Mouse (Mus musculus): ENCODE measurements around the gene Zdhhc24. TPM values are rescaled to one million over a fixed set of nuclear protein-coding genes. Genes with fewer than 3 reads are reported as not detected.
A peak's percentile ranks its signal among the peaks of the same experiment; 100 is the strongest.

Gene Zdhhc24
- polyA plus RNA-seq, 2 experiments, result 6.9 to 16.5 TPM

DNA sequence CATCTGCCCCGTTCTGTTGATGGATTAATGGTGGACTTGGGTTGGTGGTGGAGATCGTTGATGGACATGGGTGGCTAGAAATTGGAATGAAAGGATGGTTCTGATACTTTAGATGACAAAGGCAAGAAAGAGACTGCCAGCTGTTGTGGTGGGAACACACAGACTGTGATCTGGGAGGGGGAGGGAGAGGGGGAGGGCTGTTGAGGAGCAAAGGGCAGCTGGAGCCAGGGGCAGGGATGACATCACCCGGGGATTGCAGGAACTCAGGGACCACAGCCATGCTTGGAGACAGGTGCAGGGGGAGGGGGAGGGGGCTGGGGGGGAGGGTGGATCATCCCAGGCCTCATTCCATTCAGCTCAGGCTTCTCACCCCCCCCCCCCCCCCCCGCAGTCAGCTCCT lies 2.2 kb upstream of the Zdhhc24 start:
- Histone ChIP-seq H3K27ac (no peak overlapping the region), H3K9ac (replicated peaks) (no peak overlapping the region), H3K27me3 (ENCODE audit: control insufficient read depth, insufficient read depth, low read length) (no peaks in the 10 kb centered on the region), H3K4me3 (ENCODE audit: insufficient read depth in 1 of 2, low read depth in 2 of 2, low read length in 2 of 2) (no peak overlapping the region), H3K4me2 (ENCODE audit: low read depth) (no peak overlapping the region), H3K9me3 (ENCODE audit: control insufficient read depth, low read length) (no peaks in the 10 kb centered on the region), H3K36me3 (replicated peaks; ENCODE audit: control insufficient read depth, insufficient read depth, low read depth) (no peaks in the 10 kb centered on the region), H3K4me1 (replicated peaks; ENCODE audit: control insufficient read depth in 2 of 2, insufficient read depth in 2 of 2, low read length in 1 of 2) (peaks cover 16 to 20% of the 10 kb centered on the region in 2 experiments)
- DNase-seq (ENCODE audit: low read depth in 3 of 3, low spot score in 3 of 3), result no peak
- ATAC-seq (ENCODE audit: insufficient read depth), result no peak
- WGBS (ENCODE audit: insufficient replicate concordance), result 56% methylated on average over 4 of the region's 4 CpGs
- TF ChIP-seq CTCF (IDR thresholded peaks at IDR 0.05; ENCODE audit: low read depth) (no peak), EP300 (IDR thresholded peaks at IDR 0.05; ENCODE audit: low read depth) (no peak)

DNA sequence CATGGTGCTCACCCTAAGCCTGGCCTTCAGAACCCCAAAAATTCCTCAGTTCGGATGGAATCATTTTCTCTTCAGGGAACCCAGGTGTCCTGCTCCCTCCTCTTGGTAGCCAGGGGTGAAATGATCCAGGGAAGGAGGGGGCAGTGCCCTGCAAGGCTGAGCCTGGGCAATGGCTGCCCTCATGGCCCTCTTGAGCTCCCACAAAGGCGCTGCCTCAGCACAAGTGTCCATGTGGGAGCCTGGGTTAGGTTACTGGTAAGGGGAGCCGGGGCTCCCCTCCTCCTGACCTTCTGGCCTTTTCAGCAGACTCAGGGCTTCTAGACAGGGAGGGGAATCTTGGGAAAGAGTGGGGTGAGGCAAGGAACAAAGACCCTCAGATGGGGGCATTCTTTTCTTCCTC lies 1.7 kb upstream of the Zdhhc24 start:
- DNase-seq (ENCODE audit: low read depth in 3 of 3, low spot score in 3 of 3) (no peak), ATAC-seq (ENCODE audit: insufficient read depth) (no peak)
- Histone ChIP-seq H3K36me3 (replicated peaks; ENCODE audit: control insufficient read depth, insufficient read depth, low read depth) (no peaks in the 10 kb centered on the region; the same call in 1 of the 2 replicates), H3K9ac (replicated peaks) (no peak overlapping the region), H3K4me1 (replicated peaks; ENCODE audit: control insufficient read depth in 2 of 2, insufficient read depth in 2 of 2, low read length in 1 of 2) (peaks cover 16 to 20% of the 10 kb centered on the region in 2 experiments), H3K27me3 (ENCODE audit: control insufficient read depth, insufficient read depth, low read length) (no peaks in the 10 kb centered on the region), H3K27ac (no peak overlapping the region), H3K9me3 (ENCODE audit: control insufficient read depth, low read length) (no peaks in the 10 kb centered on the region), H3K4me2 (ENCODE audit: low read depth) (no peak overlapping the region), H3K4me3 (ENCODE audit: insufficient read depth in 1 of 2, low read depth in 2 of 2, low read length in 2 of 2) (no peak overlapping the region)
- WGBS (ENCODE audit: insufficient replicate concordance), result 70% methylated on average over 3 of the region's 3 CpGs
- TF ChIP-seq CTCF (IDR thresholded peaks at IDR 0.05; ENCODE audit: low read depth), result no peak
- no peak for TF ChIP-seq EP300 (IDR thresholded peaks at IDR 0.05; ENCODE audit: low read depth)

DNA sequence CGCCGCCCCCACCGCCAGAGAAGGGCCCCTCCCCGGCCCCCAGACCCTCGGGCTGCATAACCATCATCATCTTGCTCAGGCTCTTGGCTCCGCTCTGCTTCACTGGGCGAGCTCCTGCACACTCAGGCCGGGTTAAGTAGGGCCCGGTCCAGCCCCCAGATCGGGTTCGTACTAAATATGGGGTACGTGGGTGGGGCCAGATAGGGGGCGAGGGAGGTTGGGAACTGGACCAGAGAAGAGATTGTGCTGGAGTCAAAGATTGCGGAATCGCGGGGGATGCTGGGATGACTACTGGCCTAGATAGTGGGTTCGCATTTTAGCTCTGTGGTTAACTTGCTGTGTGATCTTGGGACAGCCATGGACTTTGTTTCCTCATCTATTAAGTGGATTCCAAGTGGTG lies 683 bp upstream of the Zdhhc24 start, which contains the start of gene Actn3:
Gene Actn3, minus strand, starts transcription at position 125 of the 400 bp plus-strand sequence.
- peaks cover 16 to 20% of the 10 kb centered on the region in 2 experiments for H3K4me1 ChIP-seq (replicated peaks; ENCODE audit: control insufficient read depth in 2 of 2, insufficient read depth in 2 of 2, low read length in 1 of 2)
- DNase-seq (ENCODE audit: low read depth in 3 of 3, low spot score in 3 of 3) (no peak), ATAC-seq (ENCODE audit: insufficient read depth) (peak; percentile 4; the same call in 1 of the 2 replicates)
- H3K9me3 ChIP-seq (ENCODE audit: control insufficient read depth, low read length), result no peaks in the 10 kb centered on the region
- H3K36me3 ChIP-seq (replicated peaks; ENCODE audit: control insufficient read depth, insufficient read depth, low read depth), result no peaks in the 10 kb centered on the region; the same call in 1 of the 2 replicates
- TF ChIP-seq EP300 (IDR thresholded peaks at IDR 0.05; ENCODE audit: low read depth) (no peak), CTCF (IDR thresholded peaks at IDR 0.05; ENCODE audit: low read depth) (no peak)
- WGBS (ENCODE audit: insufficient replicate concordance), result 12% methylated on average over 17 of the region's 17 CpGs
- no peaks in the 10 kb centered on the region for H3K27me3 ChIP-seq (ENCODE audit: control insufficient read depth, insufficient read depth, low read length)
- H3K4me2 ChIP-seq (ENCODE audit: low read depth), result peak within 1 kb of the TSS; percentile 94
- peak within 1 kb of the TSS; percentile 84 for H3K27ac ChIP-seq
- peak within 1 kb of the TSS; percentile 83 to 99 for H3K4me3 ChIP-seq (ENCODE audit: insufficient read depth in 1 of 2, low read depth in 2 of 2, low read length in 2 of 2)
- H3K9ac ChIP-seq (replicated peaks), result peak within 1 kb of the TSS; percentile 98

DNA sequence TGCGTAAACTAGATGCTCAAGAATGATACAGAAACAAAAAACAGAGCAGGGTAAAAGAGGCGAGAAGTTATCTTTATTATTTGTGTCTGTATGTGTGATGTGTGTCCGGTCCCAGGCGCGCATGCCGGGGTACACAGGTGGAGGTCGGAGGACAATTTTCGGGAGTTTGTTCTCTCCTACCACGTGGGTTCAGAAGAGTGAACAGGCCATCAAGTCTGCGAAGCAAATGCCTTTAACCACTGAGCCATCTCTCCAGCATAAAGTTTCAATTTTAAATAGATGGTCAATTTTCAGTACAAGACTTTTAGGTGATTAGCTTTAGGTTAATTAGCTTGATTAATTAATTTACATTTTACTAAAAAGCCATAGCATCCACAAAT lies 846 bp downstream of the Zdhhc24 start:
- WGBS (ENCODE audit: insufficient replicate concordance), result 42% methylated on average over 10 of the region's 10 CpGs
- peak overlapping the region; percentile 98 for H3K9ac ChIP-seq (replicated peaks)
- TF ChIP-seq CTCF (IDR thresholded peaks at IDR 0.05; ENCODE audit: low read depth) (no peak), EP300 (IDR thresholded peaks at IDR 0.05; ENCODE audit: low read depth) (no peak)

DNA sequence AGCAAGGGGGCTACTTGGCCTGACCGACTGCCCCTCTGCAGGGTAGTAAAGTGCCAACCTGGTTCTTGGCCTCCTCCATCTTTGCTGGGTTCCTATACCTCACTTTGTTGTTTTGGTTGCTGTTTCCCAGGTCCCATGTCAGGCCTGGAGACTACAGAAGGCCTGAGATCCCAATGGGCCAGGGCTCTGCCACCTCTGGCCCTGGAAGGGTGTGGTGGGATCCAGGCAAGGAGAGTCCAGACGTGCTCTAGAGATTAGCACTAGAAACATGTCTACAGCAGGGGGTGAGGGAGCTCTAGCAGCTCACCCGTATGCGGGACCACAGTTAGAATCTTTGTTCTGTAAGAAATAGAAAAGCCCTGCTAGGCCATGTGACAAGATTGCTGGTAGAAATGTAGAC lies 5.5 kb downstream of the Zdhhc24 start:
- no peaks in the 10 kb centered on the region for H3K9me3 ChIP-seq (ENCODE audit: control insufficient read depth, low read length)
- peak; percentile 88 for ATAC-seq (ENCODE audit: insufficient read depth)
- H3K4me1 ChIP-seq (replicated peaks; ENCODE audit: control insufficient read depth in 2 of 2, insufficient read depth in 2 of 2, low read length in 1 of 2), result peaks cover 19 to 24% of the 10 kb centered on the region in 2 experiments
- no peak overlapping the region for H3K4me3 ChIP-seq (ENCODE audit: insufficient read depth in 1 of 2, low read depth in 2 of 2, low read length in 2 of 2)
- peaks cover 3% of the 10 kb centered on the region for H3K36me3 ChIP-seq (replicated peaks; ENCODE audit: control insufficient read depth, insufficient read depth, low read depth)
- H3K9ac ChIP-seq (replicated peaks), result peak overlapping the region; percentile 5
- TF ChIP-seq CTCF (IDR thresholded peaks at IDR 0.05; ENCODE audit: low read depth) (no peak), EP300 (IDR thresholded peaks at IDR 0.05; ENCODE audit: low read depth) (no peak)
- peak; percentile 27 to 47 (median 38) for DNase-seq (ENCODE audit: low read depth in 3 of 3, low spot score in 3 of 3)
- peak overlapping the region; percentile 77 for H3K27ac ChIP-seq
- WGBS (ENCODE audit: insufficient replicate concordance), result 35% methylated on average over 4 of the region's 4 CpGs
- no peaks in the 10 kb centered on the region for H3K27me3 ChIP-seq (ENCODE audit: control insufficient read depth, insufficient read depth, low read length)
- peak overlapping the region; percentile 33 for H3K4me2 ChIP-seq (ENCODE audit: low read depth)

More for the DNA sequence above, 846 bp downstream of the Zdhhc24 start:
- Histone ChIP-seq H3K4me1 (replicated peaks; ENCODE audit: control insufficient read depth in 2 of 2, insufficient read depth in 2 of 2, low read length in 1 of 2) (peaks cover 27 to 32% of the 10 kb centered on the region in 2 experiments), H3K4me3 (ENCODE audit: insufficient read depth in 1 of 2, low read depth in 2 of 2, low read length in 2 of 2) (peak overlapping the region; percentile 83 to 99), H3K27me3 (ENCODE audit: control insufficient read depth, insufficient read depth, low read length) (no peaks in the 10 kb centered on the region), H3K36me3 (replicated peaks; ENCODE audit: control insufficient read depth, insufficient read depth, low read depth) (peaks cover 3% of the 10 kb centered on the region), H3K9me3 (ENCODE audit: control insufficient read depth, low read length) (no peaks in the 10 kb centered on the region), H3K4me2 (ENCODE audit: low read depth) (peak overlapping the region; percentile 94), H3K27ac (peak overlapping the region; percentile 84)
- DNase-seq (ENCODE audit: low read depth in 3 of 3, low spot score in 3 of 3), result no peak
- no peak for ATAC-seq (ENCODE audit: insufficient read depth)

Data from liver, embryonic 14.5 days (tissue).